Mouse (Mus musculus): ENCODE data around the gene Cnrip1. TPM values are rescaled to one million over a fixed set of nuclear protein-coding genes. Genes with fewer than 3 reads are reported as not detected.

Cnrip1 gene
- polyA plus RNA-seq, 1 experiment: 0.28 TPM

GRCm38 (mm10) chr11:17083455-17083854 lies 32.1 kb downstream of the Cnrip1 start:
- Histone ChIP-seq H3K4me3 (ENCODE audit: insufficient read depth, poor library complexity, severe bottlenecking) (no peak overlapping the region), H3K36me3 (ENCODE audit: control insufficient read depth, insufficient read depth) (no peaks in the 10 kb centered on the region), H3ac (ENCODE audit: control insufficient read depth, insufficient read length, low read depth) (no peak overlapping the region), H3K27me3 (ENCODE audit: control insufficient read depth, insufficient read depth, insufficient read length) (no peaks in the 10 kb centered on the region), H3K79me3 (ENCODE audit: low read depth) (no peaks in the 10 kb centered on the region), H3K79me2 (ENCODE audit: control insufficient read depth, insufficient read depth) (no peaks in the 10 kb centered on the region)
- TF ChIP-seq CEBPB (IDR thresholded peaks at IDR 0.05; ENCODE audit: low read depth) (no peak), CTCF (IDR thresholded peaks at IDR 0.05; ENCODE audit: control insufficient read depth, insufficient read depth, insufficient read length) (no peak), USF1 (IDR thresholded peaks at IDR 0.05; ENCODE audit: low read depth) (no peak), FOSL1 (IDR thresholded peaks at IDR 0.05; ENCODE audit: insufficient read depth, low read length, poor library complexity, severe bottlenecking) (no peak), MAX (IDR thresholded peaks at IDR 0.05) (no peak), MYOD1 (IDR thresholded peaks at IDR 0.05; ENCODE audit: control insufficient read depth, insufficient read length, low read depth) (no peak), MYOG (IDR thresholded peaks at IDR 0.05; ENCODE audit: control insufficient read depth, extremely low read depth, insufficient read length) (no peak)

DNA sequence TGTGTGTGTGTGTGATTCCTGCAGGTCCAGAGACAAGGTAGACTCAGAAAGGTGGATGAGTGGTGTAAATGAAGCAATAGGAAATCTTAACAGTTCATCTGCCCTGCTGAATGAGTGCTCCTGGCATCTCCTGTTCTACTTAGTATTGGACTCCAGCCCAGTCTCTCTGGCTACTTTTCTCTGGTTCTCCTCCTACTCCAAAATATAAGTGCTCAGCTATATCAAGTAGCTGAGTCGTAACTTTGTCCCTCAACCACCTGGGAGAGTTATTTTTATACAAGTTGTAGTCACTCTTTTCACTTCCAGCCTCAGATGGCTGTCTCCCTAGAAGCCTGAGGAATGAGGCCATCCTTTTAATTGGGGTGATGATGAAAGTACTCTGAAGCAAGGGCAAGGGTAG lies 32.5 kb downstream of the Cnrip1 start:
- Histone ChIP-seq H3ac (ENCODE audit: control insufficient read depth, insufficient read length, low read depth) (no peak overlapping the region), H3K36me3 (ENCODE audit: control insufficient read depth, insufficient read depth) (no peaks in the 10 kb centered on the region), H3K27me3 (ENCODE audit: control insufficient read depth, insufficient read depth, insufficient read length) (no peaks in the 10 kb centered on the region), H3K4me3 (ENCODE audit: insufficient read depth, poor library complexity, severe bottlenecking) (no peak overlapping the region), H3K79me2 (ENCODE audit: control insufficient read depth, insufficient read depth) (no peaks in the 10 kb centered on the region), H3K79me3 (ENCODE audit: low read depth) (no peaks in the 10 kb centered on the region)
- no peak for TF ChIP-seq MYOD1 (IDR thresholded peaks at IDR 0.05; ENCODE audit: control insufficient read depth, insufficient read length, low read depth)
- no peak for TF ChIP-seq MYOG (IDR thresholded peaks at IDR 0.05; ENCODE audit: control insufficient read depth, extremely low read depth, insufficient read length)
- TF ChIP-seq FOSL1 (IDR thresholded peaks at IDR 0.05; ENCODE audit: insufficient read depth, low read length, poor library complexity, severe bottlenecking): no peak
- no peak for TF ChIP-seq CTCF (IDR thresholded peaks at IDR 0.05; ENCODE audit: control insufficient read depth, insufficient read depth, insufficient read length)
- TF ChIP-seq CEBPB (IDR thresholded peaks at IDR 0.05; ENCODE audit: low read depth): no peak
- no peak for TF ChIP-seq USF1 (IDR thresholded peaks at IDR 0.05; ENCODE audit: low read depth)
- TF ChIP-seq MAX (IDR thresholded peaks at IDR 0.05): no peak

DNA sequence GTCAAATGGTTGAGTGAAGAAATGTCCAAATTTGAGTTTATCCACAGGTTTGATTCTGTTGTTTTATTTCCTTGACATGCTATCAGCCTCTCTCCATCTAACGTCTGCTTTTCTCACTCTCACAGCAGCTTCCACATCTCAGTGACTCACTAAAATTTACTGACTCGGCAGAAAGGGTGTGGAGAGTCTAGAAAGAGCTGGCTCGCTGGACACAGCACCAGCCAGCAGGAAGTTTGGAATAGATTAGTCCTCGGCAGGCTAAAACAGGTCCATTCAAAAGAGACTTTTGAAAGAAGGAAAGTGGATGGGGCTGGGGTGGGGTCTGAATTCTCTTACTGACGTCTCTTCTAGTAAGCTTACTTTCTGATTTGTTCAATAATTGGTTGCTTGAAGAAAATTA lies 34.7 kb downstream of the Cnrip1 start:
- TF ChIP-seq CEBPB (IDR thresholded peaks at IDR 0.05; ENCODE audit: low read depth) (no peak), FOSL1 (IDR thresholded peaks at IDR 0.05; ENCODE audit: insufficient read depth, low read length, poor library complexity, severe bottlenecking) (no peak), MYOD1 (IDR thresholded peaks at IDR 0.05; ENCODE audit: control insufficient read depth, insufficient read length, low read depth) (no peak)
- no peak overlapping the region for H3ac ChIP-seq (ENCODE audit: control insufficient read depth, insufficient read length, low read depth)
- no peaks in the 10 kb centered on the region for H3K27me3 ChIP-seq (ENCODE audit: control insufficient read depth, insufficient read depth, insufficient read length)
- H3K79me3 ChIP-seq (ENCODE audit: low read depth): no peaks in the 10 kb centered on the region
- H3K4me3 ChIP-seq (ENCODE audit: insufficient read depth, poor library complexity, severe bottlenecking): no peak overlapping the region
- no peaks in the 10 kb centered on the region for H3K79me2 ChIP-seq (ENCODE audit: control insufficient read depth, insufficient read depth)
- H3K36me3 ChIP-seq (ENCODE audit: control insufficient read depth, insufficient read depth): no peaks in the 10 kb centered on the region

DNA sequence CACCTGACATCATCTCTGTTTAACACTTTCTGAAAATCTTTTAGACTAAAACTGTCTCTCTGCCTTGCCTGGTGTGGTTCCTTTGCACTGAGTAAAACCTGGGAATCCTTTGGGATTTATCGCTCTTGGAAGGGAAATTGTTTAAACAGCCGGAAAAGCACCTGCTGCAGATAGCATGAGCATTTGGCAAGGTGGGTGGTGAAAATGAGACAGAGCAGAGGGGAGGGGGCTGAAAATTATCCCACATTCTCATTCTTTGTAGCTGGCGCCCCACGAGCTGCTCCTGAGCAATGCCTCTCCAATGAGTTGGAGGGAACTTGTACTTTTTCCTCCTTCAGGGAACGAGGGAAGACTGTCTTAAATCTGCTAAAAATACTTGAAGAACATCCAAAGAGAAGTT lies 55.5 kb downstream of the Cnrip1 start:
- Histone ChIP-seq H3K27me3 (ENCODE audit: control insufficient read depth, insufficient read depth, insufficient read length) (no peaks in the 10 kb centered on the region), H3ac (ENCODE audit: control insufficient read depth, insufficient read length, low read depth) (no peak overlapping the region), H3K4me3 (ENCODE audit: insufficient read depth, poor library complexity, severe bottlenecking) (no peak overlapping the region), H3K79me3 (ENCODE audit: low read depth) (no peaks in the 10 kb centered on the region), H3K36me3 (ENCODE audit: control insufficient read depth, insufficient read depth) (no peaks in the 10 kb centered on the region), H3K79me2 (ENCODE audit: control insufficient read depth, insufficient read depth) (no peaks in the 10 kb centered on the region)
- TF ChIP-seq MAX (IDR thresholded peaks at IDR 0.05) (no peak), MYOG (IDR thresholded peaks at IDR 0.05; ENCODE audit: control insufficient read depth, extremely low read depth, insufficient read length) (no peak), FOSL1 (IDR thresholded peaks at IDR 0.05; ENCODE audit: insufficient read depth, low read length, poor library complexity, severe bottlenecking) (no peak), CTCF (IDR thresholded peaks at IDR 0.05; ENCODE audit: control insufficient read depth, insufficient read depth, insufficient read length) (no peak), USF1 (IDR thresholded peaks at IDR 0.05; ENCODE audit: low read depth) (no peak)

- TF ChIP-seq MYOD1 (IDR thresholded peaks at IDR 0.05; ENCODE audit: control insufficient read depth, insufficient read length, low read depth): no peak
- no peak for TF ChIP-seq MYOG (IDR thresholded peaks at IDR 0.05; ENCODE audit: control insufficient read depth, extremely low read depth, insufficient read length)
- TF ChIP-seq MAX (IDR thresholded peaks at IDR 0.05): no peak
- TF ChIP-seq USF1 (IDR thresholded peaks at IDR 0.05; ENCODE audit: low read depth): no peak
- TF ChIP-seq CTCF (IDR thresholded peaks at IDR 0.05; ENCODE audit: control insufficient read depth, insufficient read depth, insufficient read length): no peak
- no peak for TF ChIP-seq FOSL1 (IDR thresholded peaks at IDR 0.05; ENCODE audit: insufficient read depth, low read length, poor library complexity, severe bottlenecking)
- no peak for TF ChIP-seq CEBPB (IDR thresholded peaks at IDR 0.05; ENCODE audit: low read depth)
- H3K36me3 ChIP-seq (ENCODE audit: control insufficient read depth, insufficient read depth): no peaks in the 10 kb centered on the region
- H3ac ChIP-seq (ENCODE audit: control insufficient read depth, insufficient read length, low read depth): no peak overlapping the region
- no peaks in the 10 kb centered on the region for H3K79me2 ChIP-seq (ENCODE audit: control insufficient read depth, insufficient read depth)
- H3K4me3 ChIP-seq (ENCODE audit: insufficient read depth, poor library complexity, severe bottlenecking): no peak overlapping the region
- no peaks in the 10 kb centered on the region for H3K27me3 ChIP-seq (ENCODE audit: control insufficient read depth, insufficient read depth, insufficient read length)
- H3K79me3 ChIP-seq (ENCODE audit: low read depth): no peaks in the 10 kb centered on the region
Observed at GRCm38 (mm10) chr11:17107359-17107758, 56.0 kb downstream of the Cnrip1 start.

GRCm38 (mm10) chr11:17112419-17113090 lies 61.2 kb downstream of the Cnrip1 start:
- Histone ChIP-seq H3K4me3 (ENCODE audit: insufficient read depth, poor library complexity, severe bottlenecking) (no peak overlapping the region), H3K79me3 (ENCODE audit: low read depth) (no peaks in the 10 kb centered on the region), H3K36me3 (ENCODE audit: control insufficient read depth, insufficient read depth) (no peaks in the 10 kb centered on the region), H3K79me2 (ENCODE audit: control insufficient read depth, insufficient read depth) (no peaks in the 10 kb centered on the region), H3ac (ENCODE audit: control insufficient read depth, insufficient read length, low read depth) (no peak overlapping the region), H3K27me3 (ENCODE audit: control insufficient read depth, insufficient read depth, insufficient read length) (no peaks in the 10 kb centered on the region)
- TF ChIP-seq FOSL1 (IDR thresholded peaks at IDR 0.05; ENCODE audit: insufficient read depth, low read length, poor library complexity, severe bottlenecking) (no peak), MYOD1 (IDR thresholded peaks at IDR 0.05; ENCODE audit: control insufficient read depth, insufficient read length, low read depth) (no peak), USF1 (IDR thresholded peaks at IDR 0.05; ENCODE audit: low read depth) (no peak), MAX (IDR thresholded peaks at IDR 0.05) (no peak), CTCF (IDR thresholded peaks at IDR 0.05; ENCODE audit: control insufficient read depth, insufficient read depth, insufficient read length) (no peak), CEBPB (IDR thresholded peaks at IDR 0.05; ENCODE audit: low read depth) (no peak), MYOG (IDR thresholded peaks at IDR 0.05; ENCODE audit: control insufficient read depth, extremely low read depth, insufficient read length) (no peak)
